Mouse (Mus musculus) MEL (cell line): ENCODE results near the gene Gm20721. TPM values are rescaled to one million over a fixed set of nuclear protein-coding genes. Genes with fewer than 3 reads are reported as not detected.

ENCODE experiments used
- DNase-seq: peaks from one replicate; pipeline ENCODE4 v3.0.0; 2011; ENCODE audit warnings: low read depth, low spot score
- H3K27ac ChIP-seq: 2 replicates; pipeline ENCODE4 v1.5.1; 2012; ENCODE audit warnings: low read depth, mild to moderate bottlenecking, control low read depth, low read length, moderate library complexity; ENCODE audit not compliant: control insufficient read depth
- H3K27me3 ChIP-seq, 2 experiments: fragments of 150-350 bp in 1 of 2; sonication (generic) in 1 of 2; 2 replicates each; pipeline ENCODE4 v1.6.1; 2012; ENCODE audit warnings: low read length in 2 of 2, mild to moderate bottlenecking in 2 of 2, improper control_type of control experiment in 1 of 2, moderate library complexity in 1 of 2; ENCODE audit not compliant: insufficient read depth in 2 of 2, control insufficient read depth in 1 of 2
- H3K36me3 ChIP-seq, 2 experiments: 2 replicates each; pipeline ENCODE4 v1.6.1; 2012 to 2014; ENCODE audit warnings: low read length in 2 of 2, improper control_type of control experiment in 1 of 2, inconsistent platforms in 1 of 2, mild to moderate bottlenecking in 1 of 2; ENCODE audit not compliant: insufficient read depth in 2 of 2, control insufficient read depth in 1 of 2
- H3K4me1 ChIP-seq, 2 experiments: fragments of 150-350 bp in 1 of 2; sonication (generic) in 1 of 2; 2 replicates each; pipeline ENCODE4 v1.6.1; 2012; ENCODE audit warnings: low read length in 2 of 2, improper control_type of control experiment in 1 of 2, mild to moderate bottlenecking in 1 of 2; ENCODE audit not compliant: insufficient read depth in 2 of 2, control insufficient read depth in 1 of 2
- H3K4me3 ChIP-seq, 2 experiments: fragments of 150-350 bp in 1 of 2; sonication (generic) in 1 of 2; 2 replicates each; pipeline ENCODE4 v1.5.1; 2012; ENCODE audit warnings: low read depth in 2 of 2, low read length in 2 of 2, mild to moderate bottlenecking in 2 of 2, moderate library complexity in 2 of 2, control low read depth in 1 of 2, improper control_type of control experiment in 1 of 2; ENCODE audit not compliant: control insufficient read depth in 1 of 2, insufficient read depth in 1 of 2
- H3K79me2 ChIP-seq: 2 replicates; pipeline ENCODE4 v1.6.1; 2012; ENCODE audit warnings: mild to moderate bottlenecking, low read length, moderate library complexity; ENCODE audit not compliant: control insufficient read depth, poor library complexity, insufficient read depth
- H3K9ac ChIP-seq: 2 replicates; pipeline ENCODE4 v1.6.1; 2012; ENCODE audit warnings: low read depth, mild to moderate bottlenecking, control low read depth, low read length, moderate library complexity; ENCODE audit not compliant: control insufficient read depth, poor library complexity, severe bottlenecking
- H3K9me3 ChIP-seq: fragments of 150-350 bp; sonication (generic); replicated peaks from 2 replicates; pipeline ENCODE4 v1.6.1; 2012; ENCODE audit warnings: mild to moderate bottlenecking, low read length, improper control_type of control experiment, moderate library complexity; ENCODE audit not compliant: insufficient read depth
- CHD1 ChIP-seq: IDR thresholded peaks from 2 replicates; pipeline ENCODE4 v1.6.1; 2012; ENCODE audit warnings: low read depth, mild to moderate bottlenecking, inconsistent platforms, low read length, improper control_type of control experiment
- CHD2 ChIP-seq: IDR thresholded peaks from 2 replicates; pipeline ENCODE4 v1.6.1; 2011; ENCODE audit warnings: low read length, improper control_type of control experiment
- CTCF ChIP-seq, 3 experiments: IDR thresholded peaks in 2 of 3; conservative IDR thresholded peaks in 1 of 3; 2 replicates each; pipeline ENCODE4 v1.5.1; 2011 to 2012; ENCODE audit warnings: low read length in 3 of 3, low read depth in 2 of 3, mild to moderate bottlenecking in 2 of 3, improper control_type of control experiment in 1 of 3, inconsistent platforms in 1 of 3, mixed read lengths in 1 of 3, moderate library complexity in 1 of 3; ENCODE audit not compliant: control insufficient read depth in 1 of 3, insufficient read depth in 1 of 3, poor library complexity in 1 of 3, severe bottlenecking in 1 of 3
- E2F4 ChIP-seq: IDR thresholded peaks from 2 replicates; pipeline ENCODE4 v1.6.1; 2011; ENCODE audit warnings: low read depth, low read length, improper control_type of control experiment, borderline replicate concordance
- ELF1 ChIP-seq: IDR thresholded peaks from 2 replicates; pipeline ENCODE4 v1.6.1; 2014; ENCODE audit warnings: low read depth, mild to moderate bottlenecking, inconsistent platforms, low read length, improper control_type of control experiment, moderate library complexity
- EP300 ChIP-seq, 2 experiments: IDR thresholded peaks; 2 replicates each; pipeline ENCODE4 v1.6.1; 2011; ENCODE audit warnings: improper control_type of control experiment in 2 of 2, low read length in 2 of 2, low read depth in 1 of 2, mild to moderate bottlenecking in 1 of 2
- ETS1 ChIP-seq: IDR thresholded peaks from 2 replicates; pipeline ENCODE4 v1.6.1; 2012; ENCODE audit warnings: low read depth, mild to moderate bottlenecking, inconsistent platforms, low read length, improper control_type of control experiment, moderate library complexity
- GABPA ChIP-seq: IDR thresholded peaks from 2 replicates; pipeline ENCODE4 v1.6.1; 2012; ENCODE audit warnings: low read depth, mild to moderate bottlenecking, inconsistent platforms, low read length, improper control_type of control experiment, moderate library complexity
- GATA1 ChIP-seq: IDR thresholded peaks from 2 replicates; pipeline ENCODE4 v1.6.1; 2011; ENCODE audit warnings: low read depth, low read length, improper control_type of control experiment
- HCFC1 ChIP-seq: IDR thresholded peaks from 2 replicates; pipeline ENCODE4 v1.6.1; 2012; ENCODE audit warnings: low read depth, mild to moderate bottlenecking, inconsistent platforms, low read length, improper control_type of control experiment, moderate library complexity
- KAT2A ChIP-seq: conservative IDR thresholded peaks from 2 replicates; pipeline ENCODE4 v1.6.1; 2012; ENCODE audit warnings: low read depth, low read length, improper control_type of control experiment, inconsistent platforms
- MAFK ChIP-seq: IDR thresholded peaks from 2 replicates; pipeline ENCODE4 v1.6.1; 2011; ENCODE audit warnings: low read depth, mild to moderate bottlenecking, low read length, improper control_type of control experiment, borderline replicate concordance
- MAZ ChIP-seq: IDR thresholded peaks from 2 replicates; pipeline ENCODE4 v1.6.1; 2012; ENCODE audit warnings: low read depth, mild to moderate bottlenecking, inconsistent platforms, low read length, improper control_type of control experiment
- MEF2A ChIP-seq: IDR thresholded peaks from 2 replicates; pipeline ENCODE4 v1.6.1; 2014; ENCODE audit warnings: low read depth, mild to moderate bottlenecking, inconsistent platforms, low read length, improper control_type of control experiment; ENCODE audit not compliant: poor library complexity, insufficient replicate concordance, severe bottlenecking; ENCODE audit errors: extremely low read depth
- MXI1 ChIP-seq: IDR thresholded peaks from 2 replicates; pipeline ENCODE4 v1.6.1; 2011; ENCODE audit warnings: mild to moderate bottlenecking, low read depth, low read length, improper control_type of control experiment
- NRF1 ChIP-seq: IDR thresholded peaks from 2 replicates; pipeline ENCODE4 v1.6.1; 2014; ENCODE audit warnings: low read depth, mild to moderate bottlenecking, inconsistent platforms, low read length, improper control_type of control experiment, moderate library complexity; ENCODE audit not compliant: poor library complexity, insufficient read depth, severe bottlenecking
- RCOR1 ChIP-seq: IDR thresholded peaks from 2 replicates; pipeline ENCODE4 v1.6.1; 2012; ENCODE audit warnings: low read depth, mild to moderate bottlenecking, inconsistent platforms, low read length, improper control_type of control experiment
- SIN3A ChIP-seq: IDR thresholded peaks from 2 replicates; pipeline ENCODE4 v1.6.1; 2012; ENCODE audit warnings: low read length, improper control_type of control experiment, inconsistent platforms
- SMC3 ChIP-seq: IDR thresholded peaks from 2 replicates; pipeline ENCODE4 v1.6.1; 2011; ENCODE audit warnings: low read depth, low read length, improper control_type of control experiment
- TBP ChIP-seq: IDR thresholded peaks from 2 replicates; pipeline ENCODE4 v1.8.0; 2011; ENCODE audit warnings: low read depth, low read length, improper control_type of control experiment
- USF1 ChIP-seq: IDR thresholded peaks from 2 replicates; pipeline ENCODE4 v1.6.1; 2014; ENCODE audit warnings: low read depth, mild to moderate bottlenecking, inconsistent platforms, low read length, improper control_type of control experiment, moderate library complexity
- USF2 ChIP-seq, 2 experiments: IDR thresholded peaks; 2 replicates each; pipeline ENCODE4 v1.6.1; 2011 to 2012; ENCODE audit warnings: improper control_type of control experiment in 2 of 2, low read length in 2 of 2, borderline replicate concordance in 1 of 2, inconsistent platforms in 1 of 2, low read depth in 1 of 2, mild to moderate bottlenecking in 1 of 2; ENCODE audit not compliant: insufficient read depth in 1 of 2
- ZMIZ1 ChIP-seq: IDR thresholded peaks from 2 replicates; pipeline ENCODE4 v1.6.1; 2012; ENCODE audit warnings: low read depth, mild to moderate bottlenecking, inconsistent platforms, low read length, improper control_type of control experiment, moderate library complexity
- polyA plus RNA-seq, 2 experiments: library from polyadenylated mRNA; stranded (reverse) in 1 of 2; unstranded in 1 of 2; fragments of >175 nt in 1 of 2; fragments of >200 nt in 1 of 2; gene quantifications; 2 replicates each; pipeline versions ENCODE4 v1.2.1 to v1.2.4; 2012; ENCODE audit warnings: low replicate concordance in 2 of 2, low read depth in 1 of 2; ENCODE audit not compliant: insufficient read length in 2 of 2, insufficient read depth in 1 of 2, missing spikeins in 1 of 2
- total RNA-seq: library from RNA; depleted of rRNA; stranded (reverse); fragments of 300-350 nt; gene quantifications from 2 replicates; pipeline ENCODE4 v1.2.3, GENCODE M21; 2012; rRNA removed

The Gm20721 gene
- 26.9 and 34.2 TPM in 2 replicates for total RNA-seq
- polyA plus RNA-seq, result 100 to 1,000 TPM in 1 of 2 experiments, not detected in 1; 171 TPM

DNA sequence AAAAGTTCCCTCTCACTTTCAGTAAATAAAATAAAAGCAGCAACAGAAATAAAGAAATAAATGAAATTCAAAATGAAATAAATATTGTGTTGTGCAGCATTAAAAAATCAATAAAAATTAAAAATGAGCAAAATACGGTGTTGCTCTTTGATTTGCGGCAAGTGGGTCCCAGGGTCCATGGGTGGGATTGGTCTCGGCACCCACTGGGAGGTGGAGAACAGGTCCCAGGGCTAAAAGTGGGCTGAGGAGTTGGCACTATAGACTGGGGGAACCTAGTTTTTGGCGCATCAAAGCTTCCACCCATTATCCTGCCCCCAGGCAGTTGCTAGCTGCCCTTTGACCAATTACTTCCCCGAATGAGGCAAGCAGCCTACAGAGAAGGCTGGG lies at the start of gene Gm20721:
TSS of gene Gm20721 (minus strand) at position 101 of the 387 bp plus-strand sequence.
- no peak for TF ChIP-seq GABPA
- no peak for TF ChIP-seq NRF1
- TF ChIP-seq KAT2A, result no peak
- no peak for TF ChIP-seq ETS1
- TF ChIP-seq RCOR1, result no peak
- TF ChIP-seq EP300 (IDR thresholded peaks at IDR 0.05; ENCODE audit: low read depth in 1 of 2, low read length in 2 of 2), result no peak
- no peak for TF ChIP-seq MAFK
- no peak for TF ChIP-seq E2F4
- TF ChIP-seq USF1, result no peak
- TF ChIP-seq CTCF (IDR thresholded peaks at IDR 0.05 in 2 of 3, conservative IDR thresholded peaks at IDR 0.05 in 1 of 3; ENCODE audit: control insufficient read depth in 1 of 3, insufficient read depth in 1 of 3, low read depth in 2 of 3, low read length in 3 of 3, poor library complexity in 1 of 3, severe bottlenecking in 1 of 3), result no peak
- TF ChIP-seq CHD1, result no peak
- no peak for TF ChIP-seq SIN3A
- TF ChIP-seq MAZ, result no peak
- Histone ChIP-seq H3K4me3 (no peak within 1 kb of the TSS), H3K36me3 (peaks cover 14 to 18% of the 10 kb centered on the region in 2 experiments), H3K79me2 (no peaks in the 10 kb centered on the region; the same call in 1 of the 2 replicates), H3K27me3 (no peaks in the 10 kb centered on the region; a peak in 1 of 4 replicates), H3K4me1 (peaks cover 2 to 5% of the 10 kb centered on the region in 2 experiments; a peak in 2 of 4 replicates), H3K27ac (no peak within 1 kb of the TSS), H3K9ac (no peak within 1 kb of the TSS), H3K9me3 (no peaks in the 10 kb centered on the region)
- DNase-seq, result peak; percentile 5

DNA sequence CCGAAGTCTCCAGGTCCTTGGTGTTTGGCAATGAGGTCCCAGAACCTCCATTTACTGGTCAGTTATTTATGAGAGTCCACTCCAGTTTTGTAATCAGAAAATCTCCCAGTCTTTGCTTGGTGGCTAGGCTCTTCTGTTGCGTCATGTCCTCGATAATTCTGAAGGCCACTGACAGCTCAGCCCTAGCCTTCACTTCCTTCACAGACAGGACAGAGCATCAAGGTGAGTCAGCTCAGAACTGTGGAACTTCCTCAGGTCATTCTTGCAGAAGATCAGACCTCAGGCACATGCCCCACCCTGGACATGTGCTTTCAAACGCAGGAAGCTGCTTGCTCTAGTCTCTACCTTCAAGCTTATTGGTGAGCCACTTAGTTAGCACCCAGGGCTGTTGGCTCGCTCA lies 46.9 kb upstream of the Gm20721 start:
- H3K36me3 ChIP-seq, result no peaks in the 10 kb centered on the region
- TF ChIP-seq CHD2 (no peak), GATA1 (no peak), MEF2A (no peak), MAZ (no peak), MXI1 (no peak), SMC3 (no peak), TBP (no peak), HCFC1 (no peak), ELF1 (no peak), USF2 (IDR thresholded peaks at IDR 0.05; ENCODE audit: borderline replicate concordance in 1 of 2, insufficient read depth in 1 of 2, low read depth in 1 of 2, low read length in 2 of 2) (no peak), ETS1 (no peak), ZMIZ1 (no peak), CHD1 (no peak)
- no peaks in the 10 kb centered on the region for H3K79me2 ChIP-seq
- no peaks in the 10 kb centered on the region for H3K4me1 ChIP-seq
- peaks cover 1% of the 10 kb centered on the region in 2 experiments; a peak in 2 of 4 replicates for H3K27me3 ChIP-seq
- no peak overlapping the region for H3K9ac ChIP-seq
- no peaks in the 10 kb centered on the region for H3K9me3 ChIP-seq
- no peak overlapping the region for H3K4me3 ChIP-seq
- no peak overlapping the region for H3K27ac ChIP-seq
- no peak for DNase-seq
